Mouse (Mus musculus) cerebellum, postnatal 4 days (tissue): ENCODE results near the gene Uprt.

ENCODE experiments used
- DNase-seq, 2 experiments: peaks; one replicate each; pipeline ENCODE4 v3.0.0; 2022; ENCODE audit warnings: low spot score in 2 of 2, mixed read lengths in 1 of 2

Gene Uprt

GRCm38 (mm10) chrX:104482572-104483443 lies at the start of gene Uprt:
Uprt (plus strand) TSS chrX:104482818.
- DNase-seq = peak; percentile 23 to 69

- no peak for DNase-seq
These were observed 49.2 kb upstream of the Uprt start for GRCm38 (mm10) chrX:104433456-104433855.

- no peak for DNase-seq
These were observed 30.2 kb upstream of the Uprt start for GRCm38 (mm10) chrX:104452433-104452832.

DNA sequence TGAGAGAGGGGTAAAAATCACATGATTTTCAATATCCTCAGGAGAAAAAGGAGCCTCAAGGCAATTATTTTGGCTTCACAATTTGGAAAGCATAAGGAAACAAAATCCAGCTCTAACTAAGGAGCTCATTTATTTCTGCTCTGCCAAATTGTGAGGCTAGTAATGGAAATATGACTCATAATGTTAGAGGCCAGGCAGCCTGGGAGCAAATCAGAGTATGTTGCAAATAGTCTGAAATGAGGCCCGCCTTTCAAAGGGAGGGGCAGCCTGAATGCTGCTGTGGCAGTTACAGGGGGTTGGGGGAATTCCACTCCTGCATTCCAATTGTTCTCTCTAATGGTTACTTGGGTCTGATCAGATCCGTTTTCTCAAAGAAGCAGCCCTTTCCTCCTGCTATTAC lies 20.9 kb upstream of the Uprt start:
- DNase-seq = no peak

- DNase-seq = no peak
These were observed 18.2 kb upstream of the Uprt start for GRCm38 (mm10) chrX:104464376-104464775.

DNA sequence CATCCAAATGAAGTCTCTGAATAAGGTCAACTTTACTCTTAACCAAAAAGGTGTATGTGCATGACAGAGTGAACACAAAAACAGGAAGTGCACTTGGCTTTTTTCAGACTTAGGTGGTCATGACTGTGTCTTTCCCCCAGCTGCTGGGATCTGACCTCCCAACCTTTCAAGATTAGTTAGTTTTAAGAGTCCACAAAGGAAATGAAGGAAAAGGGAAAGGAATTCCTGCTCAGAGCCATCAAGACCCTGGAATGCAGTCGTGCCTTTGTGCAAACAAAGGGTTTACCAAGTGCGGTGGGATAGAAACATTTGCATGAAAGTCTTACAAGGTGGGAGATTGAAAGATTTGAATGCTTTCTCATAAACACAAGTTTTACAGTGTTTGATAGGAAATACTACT lies 4.6 kb upstream of the Uprt start:
- no peak for DNase-seq

GRCm38 (mm10) chrX:104483444-104483808 lies 808 bp downstream of the Uprt start:
- no peak for DNase-seq

DNA sequence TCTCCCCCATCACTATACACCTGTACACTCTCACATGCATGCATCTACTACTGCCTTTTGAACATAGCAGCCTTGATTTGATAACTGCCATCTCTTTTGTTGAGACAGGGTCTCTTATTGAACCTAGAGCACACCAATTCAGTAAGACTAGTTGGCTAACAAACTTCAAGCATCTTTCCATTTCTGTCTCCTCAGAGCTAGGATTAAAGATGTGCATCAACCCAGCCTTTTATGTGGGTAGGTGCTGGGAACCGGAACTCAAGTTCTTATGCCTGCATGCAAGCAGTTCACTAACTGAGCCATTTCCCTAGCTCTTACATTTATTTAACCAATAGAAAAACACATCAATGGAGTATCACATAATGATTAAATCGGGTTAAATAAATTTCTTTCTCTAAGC lies 3.0 kb downstream of the Uprt start:
- DNase-seq = no peak

DNA sequence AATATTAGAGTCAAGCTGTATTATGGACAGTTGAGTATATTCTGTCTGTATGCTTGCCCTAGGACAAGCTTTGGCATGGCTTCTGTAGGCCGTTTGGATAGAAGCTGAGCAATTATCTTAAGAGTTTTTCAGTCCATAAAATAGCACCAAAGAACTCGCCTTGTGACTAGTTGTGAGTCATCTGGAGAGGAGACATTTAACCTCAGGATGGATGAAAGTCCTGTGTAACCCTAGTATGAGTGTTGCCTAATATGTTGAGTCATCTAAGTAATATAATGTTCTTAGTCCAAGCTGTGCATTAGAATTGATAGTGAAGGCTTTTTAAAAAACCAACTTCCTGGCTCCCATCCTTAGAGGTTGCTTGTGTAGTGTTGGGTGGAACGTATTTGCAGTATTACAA lies 5.4 kb downstream of the Uprt start:
- no peak for DNase-seq

DNA sequence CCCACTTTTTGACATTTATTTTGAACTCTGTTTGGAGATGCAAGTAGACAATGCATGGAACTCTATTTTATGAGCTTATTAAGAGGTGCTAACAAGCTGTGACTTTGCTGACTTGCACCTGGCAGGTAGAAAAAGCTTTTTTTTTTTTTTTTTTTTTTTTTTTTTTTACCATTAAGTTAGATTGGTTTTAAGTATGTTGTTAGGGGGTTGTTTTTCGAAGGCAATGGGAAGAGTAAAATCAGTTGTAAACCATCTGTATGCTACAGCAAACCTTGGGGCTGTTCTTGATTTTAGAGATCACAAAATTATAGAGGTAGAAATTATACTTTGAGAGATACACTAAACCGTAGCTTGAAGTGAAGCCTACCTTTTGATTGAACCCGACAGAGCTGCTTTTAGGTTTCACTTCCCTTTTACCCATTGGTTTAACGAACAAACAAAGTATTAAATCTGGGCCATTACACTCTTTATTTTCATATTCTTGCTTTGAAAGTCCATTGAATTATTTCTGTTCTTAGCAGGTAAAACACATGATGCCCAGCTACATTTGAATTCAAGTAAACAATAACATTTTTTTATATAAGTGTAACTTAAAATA lies 6.4 kb downstream of the Uprt start:
- DNase-seq = no peak

DNA sequence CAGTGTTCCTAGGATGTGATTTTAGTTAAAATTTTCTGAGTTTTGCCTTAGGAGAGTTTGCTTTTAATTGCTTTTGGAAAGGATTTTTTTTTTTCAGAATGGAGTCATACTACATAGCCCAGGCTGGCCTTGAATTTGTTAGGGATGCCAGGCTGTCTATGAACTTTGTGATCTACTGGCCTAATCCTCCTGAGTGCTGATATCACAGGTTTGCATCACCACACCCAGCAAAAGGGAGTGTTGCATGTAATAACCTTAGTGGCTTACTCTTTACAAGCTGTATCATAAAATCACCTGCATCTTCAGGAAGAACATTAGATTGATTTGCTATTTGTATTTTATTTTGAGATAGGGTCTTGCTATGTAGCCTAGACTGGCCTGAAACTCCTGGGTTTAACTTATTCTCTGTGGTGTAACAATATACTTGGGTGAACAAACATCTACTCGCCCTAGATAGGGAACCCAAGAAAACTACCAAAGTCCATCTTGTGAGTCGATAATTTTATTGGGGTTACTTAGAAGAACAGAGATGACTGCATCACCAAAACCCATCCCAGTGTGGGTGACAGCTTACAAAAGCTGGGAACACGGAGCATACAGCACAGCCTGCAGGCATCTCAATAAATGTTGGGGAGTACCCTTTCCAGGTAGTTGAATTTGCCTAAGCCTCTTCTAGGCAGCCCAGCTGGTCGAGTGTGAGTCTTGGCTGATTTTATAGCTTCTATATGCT lies 7.2 kb downstream of the Uprt start:
- no peak for DNase-seq

DNA sequence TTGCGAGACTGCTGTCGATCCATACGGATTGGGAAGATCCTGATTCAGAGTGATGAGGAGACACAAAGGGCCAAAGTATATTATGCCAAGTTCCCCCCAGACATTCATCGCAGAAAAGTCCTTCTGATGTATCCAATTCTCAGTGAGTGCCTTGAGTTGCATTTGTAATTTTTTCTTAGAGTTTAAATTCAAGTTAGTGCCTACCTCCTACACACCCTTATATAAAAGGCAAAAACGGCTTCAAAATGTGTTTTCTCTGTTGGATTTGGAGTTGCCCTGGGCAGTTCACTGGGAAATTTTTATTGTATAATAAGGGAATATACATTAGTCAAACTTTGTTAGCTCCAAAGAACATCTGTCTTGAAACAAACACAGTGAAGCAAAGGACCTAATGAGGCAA lies 19.1 kb downstream of the Uprt start:
- DNase-seq = no peak

DNA sequence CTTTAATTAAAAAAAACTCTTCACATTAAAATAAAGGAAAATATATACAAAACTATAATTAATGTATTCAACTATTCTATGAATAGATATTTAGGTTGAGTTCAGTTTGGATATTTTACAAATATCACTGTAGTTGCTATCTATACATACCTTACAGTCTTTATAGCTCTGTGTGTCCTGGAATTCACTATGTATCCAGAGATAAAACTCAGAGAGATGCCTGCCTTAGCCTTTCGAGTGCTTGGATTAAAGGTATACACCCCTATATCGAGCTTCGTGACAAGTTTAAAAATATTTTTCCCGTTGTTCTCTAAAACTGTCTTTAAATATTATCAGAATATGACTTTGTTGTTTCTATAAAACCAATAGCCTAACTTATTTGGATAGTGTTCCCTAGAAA lies 60.0 kb downstream of the Uprt start:
- DNase-seq = no peak

GRCm38 (mm10) chrX:104543919-104544595 lies 61.4 kb downstream of the Uprt start:
- no peak for DNase-seq

DNA sequence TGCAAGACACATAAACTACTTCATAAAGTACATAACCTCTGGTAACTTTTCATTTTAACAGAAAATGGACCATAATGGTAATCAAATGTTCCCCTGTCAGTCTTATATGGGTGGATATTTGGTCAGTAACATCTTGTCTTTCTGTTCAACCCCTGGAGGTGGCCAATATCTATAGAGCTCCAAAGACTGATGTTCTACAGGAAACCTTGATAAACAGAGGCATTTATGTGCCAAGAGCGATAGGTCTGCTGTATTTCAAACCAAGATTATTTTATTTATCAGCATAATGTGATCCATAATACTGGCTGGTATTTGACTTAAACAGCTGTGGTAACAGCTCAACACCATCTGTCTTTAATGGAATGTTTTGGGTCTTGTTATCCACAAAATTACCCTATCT lies 62.7 kb downstream of the Uprt start:
- DNase-seq = no peak
